Mouse (Mus musculus) right cerebral cortex, adult 2 months (tissue): ENCODE measurements at regions not wholly inside any gene's neighbourhood (a gene's known extent, or its start where the extent isn't known, plus 50 kb on each side); places are given as distances from the start of the nearest gene placed in this dataset.

Source experiments
- DNase-seq, 2 experiments: peaks; one replicate each; pipeline ENCODE4 v3.0.0; 2021 to 2022; ENCODE audit warnings: low spot score in 2 of 2

GRCm38 (mm10) chr1:75692781-75693180 lies 146.7 kb downstream of the Slc4a3 start:
- no peak for DNase-seq

DNA sequence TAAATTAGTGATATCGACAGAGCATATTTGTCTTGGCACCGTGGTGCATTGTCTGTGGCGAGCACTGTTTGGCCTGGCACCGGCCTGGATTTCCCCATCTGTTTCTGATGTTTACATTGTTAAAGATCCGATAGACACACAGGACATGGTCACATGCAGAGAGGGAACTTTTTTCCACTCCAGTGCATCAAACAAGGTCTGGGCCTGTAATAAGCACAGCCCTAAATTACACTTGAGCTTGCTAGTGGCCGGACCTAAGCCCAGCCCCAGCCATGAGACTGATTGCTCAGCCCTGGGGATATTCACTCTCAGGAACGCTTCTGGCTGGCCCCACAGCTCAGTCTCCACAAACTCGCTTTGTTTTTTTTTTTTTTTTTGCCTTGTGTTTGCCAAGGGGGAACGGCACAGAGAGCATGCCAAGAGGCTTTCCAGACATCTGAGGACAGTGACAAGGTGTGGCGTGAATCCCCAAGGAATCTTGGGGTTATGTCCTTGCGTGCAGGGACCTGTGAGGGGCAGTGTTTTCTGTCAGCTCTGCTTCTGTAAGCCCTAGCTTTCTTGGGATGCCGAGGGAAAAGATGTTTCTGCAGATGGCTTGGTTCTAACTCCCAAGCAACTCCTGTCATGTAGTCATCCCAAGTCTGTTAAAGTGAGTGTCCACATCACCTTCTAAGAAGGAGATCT lies 147.3 kb downstream of the Slc4a3 start:
- no peak for DNase-seq

DNA sequence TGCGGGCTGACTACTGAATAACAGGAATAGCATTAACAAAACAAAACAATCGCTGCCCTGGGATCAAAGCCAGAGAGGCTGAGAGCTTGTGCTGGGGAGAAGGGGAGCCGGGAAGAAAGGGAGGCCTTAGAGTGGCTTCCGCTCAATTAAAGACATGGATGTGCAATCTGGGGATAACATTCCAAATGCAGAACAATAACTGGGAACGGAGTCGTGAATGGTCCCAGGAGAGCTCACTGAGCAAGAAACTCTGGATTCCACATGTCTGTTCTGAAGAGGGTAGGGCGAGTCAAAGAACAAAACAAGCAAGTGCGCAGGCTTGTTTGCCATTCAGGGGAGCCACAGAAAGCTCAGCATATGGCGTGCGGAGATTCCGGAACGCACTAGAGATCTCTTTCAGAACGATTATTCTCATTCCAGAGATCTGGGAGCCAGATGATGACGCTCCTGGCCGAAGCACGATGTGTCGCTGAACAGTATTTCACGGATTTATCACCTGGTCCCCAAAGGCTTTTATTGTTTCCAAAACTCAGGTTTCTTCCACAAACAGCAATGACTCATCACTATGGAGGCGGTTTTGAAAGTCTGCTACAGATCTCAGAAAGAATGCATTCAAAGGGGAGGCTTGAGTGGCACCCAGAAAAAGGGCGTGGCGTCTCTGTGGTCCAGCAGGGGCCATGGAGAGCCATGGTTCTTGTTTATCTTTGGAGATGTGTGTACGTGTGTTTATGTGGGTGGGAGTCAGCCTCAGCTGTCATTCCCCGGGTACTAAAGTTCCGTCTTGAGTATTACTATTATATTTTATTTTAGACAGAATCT lies 159.0 kb downstream of the Slc4a3 start:
- DNase-seq: peak; percentile 36 to 55

DNA sequence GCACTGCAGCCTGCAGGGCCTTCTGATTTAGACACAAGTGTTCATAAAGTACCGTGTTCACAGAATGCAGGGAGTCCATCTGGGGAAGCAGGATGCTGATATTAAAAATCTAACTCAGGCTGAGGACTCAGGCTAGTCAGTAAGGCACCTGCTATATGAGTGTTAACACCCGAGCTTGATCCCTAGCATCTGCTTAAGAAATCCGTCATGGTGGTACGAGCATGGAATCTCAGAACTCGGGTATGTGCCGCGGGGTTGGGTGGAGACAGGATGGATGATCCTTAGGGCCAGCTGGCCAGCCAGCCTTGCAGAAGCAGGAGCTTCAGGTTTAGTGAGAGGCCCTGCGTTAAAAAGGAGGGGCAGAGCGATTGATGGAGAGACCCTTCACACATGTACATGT lies 160.1 kb downstream of the Slc4a3 start:
- DNase-seq: no peak

- no peak for DNase-seq
Observed at GRCm38 (mm10) chr1:75723431-75723830, 177.4 kb downstream of the Slc4a3 start.

- DNase-seq: no peak
Observed at GRCm38 (mm10) chr1:75725329-75725728, 179.3 kb downstream of the Slc4a3 start.

GRCm38 (mm10) chr1:75728859-75729258 lies 182.8 kb downstream of the Slc4a3 start:
- DNase-seq: peak in 1 of 2 experiments; percentile 16

DNA sequence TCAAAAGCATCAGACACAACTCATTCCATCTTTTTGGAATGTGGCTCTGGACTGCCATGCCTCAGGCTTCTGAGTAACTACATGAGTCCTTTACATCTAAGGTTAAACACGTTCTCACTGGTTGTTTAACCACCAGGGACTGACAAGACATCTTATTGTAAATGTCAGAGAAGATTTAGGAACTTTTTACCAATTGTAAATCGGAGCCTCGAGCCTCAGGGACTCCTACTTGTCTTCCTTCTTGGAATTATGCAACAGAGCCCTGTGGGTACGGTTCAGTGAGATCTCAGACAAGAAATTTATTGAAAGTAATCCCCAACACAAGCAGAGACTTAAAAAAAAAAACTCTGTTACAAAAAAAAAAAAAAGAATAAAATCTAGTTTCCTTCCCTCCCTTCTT lies 187.7 kb downstream of the Slc4a3 start:
- DNase-seq: no peak

DNA sequence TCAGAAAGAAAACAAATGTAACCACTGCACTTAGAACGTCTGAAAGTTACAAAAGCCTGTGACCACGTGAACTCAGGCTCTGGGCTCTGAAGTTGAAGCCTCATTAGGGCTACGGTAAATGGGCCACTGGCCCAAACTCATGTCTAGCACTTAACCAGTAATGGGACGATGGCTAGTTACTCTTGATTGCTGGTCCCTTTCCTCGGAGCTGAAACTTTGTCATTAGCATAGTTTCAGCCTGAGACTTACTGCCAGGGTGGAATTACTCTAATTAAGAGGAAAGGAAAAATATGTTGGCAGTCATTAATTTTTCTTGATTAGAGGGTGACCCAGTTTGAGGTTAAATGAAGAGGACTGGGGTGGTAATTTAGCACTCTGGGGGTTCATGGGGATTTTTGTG lies 192.6 kb downstream of the Slc4a3 start:
- no peak for DNase-seq

GRCm38 (mm10) chr1:75749665-75750221 lies 203.7 kb downstream of the Slc4a3 start:
- no peak for DNase-seq

DNA sequence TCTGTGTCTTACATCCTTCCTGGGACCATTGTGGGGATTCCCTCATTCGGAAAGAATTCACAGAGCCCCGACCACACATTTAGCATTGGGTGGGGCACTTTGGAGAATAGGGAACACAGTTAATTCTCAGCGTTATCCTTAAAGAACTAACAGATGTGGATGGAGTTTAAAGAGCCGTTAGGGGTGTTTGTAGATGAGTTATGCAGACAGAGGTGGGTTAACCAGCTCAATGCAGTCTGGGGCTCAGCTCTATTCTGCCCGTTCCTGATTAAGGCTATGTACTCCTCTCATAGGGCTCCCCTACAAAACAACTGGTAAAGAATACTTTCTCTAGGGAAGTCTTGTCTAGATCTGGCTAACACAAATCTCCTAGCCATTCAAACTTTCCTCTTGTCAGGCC lies 226.1 kb downstream of the Slc4a3 start:
- no peak for DNase-seq

- DNase-seq: no peak
Observed at GRCm38 (mm10) chr1:75773014-75773413, 226.9 kb downstream of the Slc4a3 start.

- DNase-seq: no peak
Observed at GRCm38 (mm10) chr1:75778889-75779288, 232.8 kb downstream of the Slc4a3 start.

GRCm38 (mm10) chr1:75783206-75783605 lies 237.1 kb downstream of the Slc4a3 start:
- DNase-seq: no peak

- no peak for DNase-seq
Observed at GRCm38 (mm10) chr1:75786173-75786820, 240.2 kb downstream of the Slc4a3 start.

- no peak for DNase-seq
Observed at GRCm38 (mm10) chr1:75791509-75791908, 245.4 kb downstream of the Slc4a3 start.

- no peak for DNase-seq
Observed at GRCm38 (mm10) chr1:75797793-75798192, 251.7 kb downstream of the Slc4a3 start.

DNA sequence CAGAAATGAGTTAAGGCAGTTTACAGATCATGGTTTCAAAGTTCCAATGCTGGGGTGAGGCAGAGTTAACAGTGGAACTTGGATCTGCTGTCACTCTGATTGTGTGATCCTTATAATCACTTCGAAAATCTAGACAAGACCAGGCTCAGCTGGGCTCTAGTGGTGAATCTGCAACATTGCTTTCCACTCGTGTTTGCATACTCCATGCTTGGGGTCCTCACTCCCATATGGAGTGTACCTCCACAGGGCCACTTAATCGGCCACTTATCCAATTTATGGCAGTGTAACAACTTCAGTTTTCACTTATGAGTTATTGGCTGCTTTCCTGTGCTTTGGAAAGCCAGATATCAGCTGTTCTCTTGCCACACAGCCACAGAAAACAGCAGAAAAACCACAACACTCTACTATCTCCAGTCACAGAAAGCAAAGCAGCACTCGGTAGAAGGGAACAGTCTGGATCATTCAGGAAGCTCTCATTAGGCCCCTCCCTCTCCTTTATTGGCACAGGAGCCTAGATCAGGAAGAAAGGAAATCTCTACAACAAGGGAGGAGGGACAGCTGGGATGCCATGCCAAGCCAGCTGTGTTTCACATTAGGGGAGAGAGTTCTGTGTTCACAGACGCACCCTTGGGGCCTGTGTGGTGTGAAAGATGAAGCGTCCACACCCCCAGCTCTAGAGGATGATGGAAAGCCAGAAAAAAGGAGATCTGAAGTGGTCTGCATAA lies 252.5 kb downstream of the Slc4a3 start:
- DNase-seq: no peak

- no peak for DNase-seq
Observed at GRCm38 (mm10) chr1:75804473-75804872, 258.4 kb downstream of the Slc4a3 start.

DNA sequence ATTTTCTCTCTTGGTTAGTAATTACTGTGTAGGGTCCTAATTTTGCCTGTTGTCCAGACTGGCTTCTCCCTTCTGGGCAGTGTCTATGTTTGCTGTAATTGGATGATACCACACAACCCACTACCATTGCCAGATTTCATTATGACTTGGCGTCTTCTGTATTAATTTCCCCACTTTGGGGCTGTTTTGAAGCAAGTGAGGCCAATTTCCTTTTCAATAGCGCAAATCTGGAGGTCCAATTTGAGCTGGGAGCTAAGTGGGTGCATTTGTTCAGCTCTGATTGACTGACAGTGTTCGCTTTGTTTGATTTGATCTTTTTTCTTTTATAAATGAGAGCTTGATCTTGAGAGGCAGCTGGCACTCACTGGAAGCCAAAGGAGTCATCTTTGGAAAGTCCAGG lies 266.4 kb downstream of the Slc4a3 start:
- DNase-seq: no peak

- DNase-seq: no peak
Observed at GRCm38 (mm10) chr1:75826202-75826601, 280.1 kb downstream of the Slc4a3 start.
